Mouse (Mus musculus) hindbrain, embryonic 10.5 days (tissue): Measurements from ENCODE around the gene Pde3b. TPM values are rescaled to one million over a fixed set of nuclear protein-coding genes. Genes with fewer than 3 reads are reported as not detected.
"Not testable (repeated sequence)": the region's sequence is repeated elsewhere in the genome, so short reads cannot be mapped to it uniquely, and the experiment has no call there.

Experiments used
- DNase-seq: peaks from one replicate; pipeline ENCODE4 v3.0.0-alpha.2; 2017; ENCODE audit warnings: low spot score
- H3K27ac ChIP-seq: fragments of 300-500 bp; sonication (generic); 2 replicates; pipeline ENCODE4 v1.5.1; 2016; ENCODE audit warnings: mild to moderate bottlenecking, moderate library complexity
- H3K27me3 ChIP-seq: fragments of 300-500 bp; sonication (generic); 2 replicates; pipeline ENCODE4 v1.6.1; 2016; ENCODE audit warnings: mild to moderate bottlenecking; ENCODE audit not compliant: poor library complexity, insufficient read depth, severe bottlenecking
- H3K36me3 ChIP-seq: fragments of 300-500 bp; sonication (generic); 2 replicates; pipeline ENCODE4 v1.6.1; 2016; ENCODE audit warnings: mild to moderate bottlenecking, moderate library complexity
- H3K4me1 ChIP-seq: fragments of 300-500 bp; sonication (generic); replicated peaks from 2 replicates; pipeline ENCODE4 v1.6.1; 2016; ENCODE audit warnings: mild to moderate bottlenecking
- H3K4me3 ChIP-seq: fragments of 300-500 bp; sonication (generic); 2 replicates; pipeline ENCODE4 v1.5.1; 2016; ENCODE audit warnings: mild to moderate bottlenecking, moderate library complexity
- H3K9me3 ChIP-seq: fragments of 300-500 bp; sonication (generic); 2 replicates; pipeline ENCODE4 v1.6.1; 2016; ENCODE audit warnings: mild to moderate bottlenecking, moderate library complexity
- WGBS: fragments of 180-500 bp; shearing (Covaris S2); methylation state at CpG from one replicate; pipeline ENCODE4 v1.1.7; 2016; 5-methylcytosine and 5-hydroxymethylcytosine counted together
- polyA plus RNA-seq: library from polyadenylated mRNA; unstranded; fragments of >200 nt; fragmentation: Nextera tagmentation; extraction: Ambion mirVana; gene quantifications from 2 replicates; pipeline ENCODE4 v1.2.1, GENCODE M21; 2016

Gene Pde3b
- polyA plus RNA-seq, result 7.4 and 7.7 TPM in 2 replicates

GRCm38 (mm10) chr7:114414421-114415335, at the start of gene Pde3b:
TSS of gene Pde3b (plus strand) at chr7:114415281.
- Histone ChIP-seq H3K27me3 (0 out of 2 replicates have a peak, but pooled peaks cover 5% of the 10 kb centered on the region), H3K9me3 (peaks cover 4% of the 10 kb centered on the region; the same call in 1 of the 2 replicates), H3K4me1 (peaks cover 34% of the 10 kb centered on the region), H3K36me3 (no peaks in the 10 kb centered on the region), H3K4me3 (peak within 1 kb of the TSS; percentile 94), H3K27ac (peak within 1 kb of the TSS; percentile 98)
- DNase-seq, result peak; percentile 67
- WGBS, result under 1% methylated on average over 70 of the region's 70 CpGs

GRCm38 (mm10) chr7:114402130-114402529, 13.0 kb upstream of the Pde3b start:
- no peak for DNase-seq
- no peak overlapping the region for H3K27ac ChIP-seq
- H3K36me3 ChIP-seq, result peaks cover 3% of the 10 kb centered on the region
- no peak overlapping the region for H3K4me3 ChIP-seq
- no peaks in the 10 kb centered on the region for H3K27me3 ChIP-seq
- WGBS, result 90% methylated on average over 3 of the region's 3 CpGs
- H3K9me3 ChIP-seq, result no peaks in the 10 kb centered on the region
- H3K4me1 ChIP-seq, result no peaks in the 10 kb centered on the region

GRCm38 (mm10) chr7:114415336-114416020, 397 bp downstream of the Pde3b start:
- peak; percentile 68 for DNase-seq
- H3K4me1 ChIP-seq, result peaks cover 34% of the 10 kb centered on the region
- no peaks in the 10 kb centered on the region for H3K36me3 ChIP-seq
- 0 out of 2 replicates have a peak, but pooled peaks cover 5% of the 10 kb centered on the region for H3K27me3 ChIP-seq
- H3K4me3 ChIP-seq, result peak overlapping the region; percentile 94
- WGBS, result under 1% methylated on average over 103 of the region's 103 CpGs
- peak overlapping the region; percentile 98 for H3K27ac ChIP-seq
- peaks cover 4% of the 10 kb centered on the region; the same call in 1 of the 2 replicates for H3K9me3 ChIP-seq

- peak; percentile 65 for DNase-seq
- 0 out of 2 replicates have a peak, but pooled peaks cover 5% of the 10 kb centered on the region for H3K27me3 ChIP-seq
- H3K4me3 ChIP-seq, result peak overlapping the region; percentile 94
- H3K4me1 ChIP-seq, result peaks cover 34% of the 10 kb centered on the region
- H3K36me3 ChIP-seq, result no peaks in the 10 kb centered on the region
- peak overlapping the region; percentile 98 for H3K27ac ChIP-seq
- under 1% methylated on average over 66 of the region's 66 CpGs for WGBS
- H3K9me3 ChIP-seq, result peaks cover 4% of the 10 kb centered on the region; the same call in 1 of the 2 replicates
Observed at GRCm38 (mm10) chr7:114416021-114416845, 1.2 kb downstream of the Pde3b start.

GRCm38 (mm10) chr7:114419331-114419730, 4.2 kb downstream of the Pde3b start:
- DNase-seq, H3K27ac ChIP-seq, H3K36me3 ChIP-seq, H3K9me3 ChIP-seq, H3K27me3 ChIP-seq, H3K4me3 ChIP-seq: not testable (repeated sequence)
- WGBS, result 67% methylated on average over 3 of the region's 3 CpGs
- peaks cover 30% of the 10 kb centered on the region for H3K4me1 ChIP-seq

- no peaks in the 10 kb centered on the region for H3K36me3 ChIP-seq
- no peaks in the 10 kb centered on the region for H3K27me3 ChIP-seq
- H3K4me1 ChIP-seq, result peaks cover 24% of the 10 kb centered on the region
- no peak overlapping the region for H3K4me3 ChIP-seq
- no peak for DNase-seq
- 62% methylated on average over 4 of the region's 4 CpGs for WGBS
- no peaks in the 10 kb centered on the region for H3K9me3 ChIP-seq
- H3K27ac ChIP-seq, result no peak overlapping the region
Observed at GRCm38 (mm10) chr7:114420918-114421317, 5.8 kb downstream of the Pde3b start.

- no peak for DNase-seq
- 87% methylated on average over 3 of the region's 3 CpGs for WGBS
- Histone ChIP-seq H3K4me3 (no peak overlapping the region), H3K36me3 (no peaks in the 10 kb centered on the region), H3K27me3 (no peaks in the 10 kb centered on the region), H3K9me3 (no peaks in the 10 kb centered on the region), H3K4me1 (peaks cover 15% of the 10 kb centered on the region), H3K27ac (no peak overlapping the region)
Observed at GRCm38 (mm10) chr7:114422224-114422623, 7.1 kb downstream of the Pde3b start.

- DNase-seq, result no peak
- Histone ChIP-seq H3K4me1 (0 out of 2 replicates have a peak, but pooled peaks cover 2% of the 10 kb centered on the region), H3K9me3 (0 out of 2 replicates have a peak, but pooled peaks cover 6% of the 10 kb centered on the region), H3K36me3 (0 out of 2 replicates have a peak, but pooled peaks cover 6% of the 10 kb centered on the region), H3K4me3 (no peak overlapping the region), H3K27me3 (no peaks in the 10 kb centered on the region), H3K27ac (no peak overlapping the region)
- 88% methylated on average over 5 of the region's 5 CpGs for WGBS
Observed at GRCm38 (mm10) chr7:114429768-114430167, 14.7 kb downstream of the Pde3b start.

- Histone ChIP-seq H3K27me3 (no peaks in the 10 kb centered on the region), H3K27ac (no peak overlapping the region), H3K4me3 (no peak overlapping the region), H3K9me3 (0 out of 2 replicates have a peak, but pooled peaks cover 6% of the 10 kb centered on the region), H3K36me3 (0 out of 2 replicates have a peak, but pooled peaks cover 6% of the 10 kb centered on the region), H3K4me1 (0 out of 2 replicates have a peak, but pooled peaks cover 2% of the 10 kb centered on the region)
- 38% methylated on average over 4 of the region's 4 CpGs for WGBS
- no peak for DNase-seq
Observed at GRCm38 (mm10) chr7:114431966-114432365, 16.9 kb downstream of the Pde3b start.

GRCm38 (mm10) chr7:114439726-114440125, 24.6 kb downstream of the Pde3b start:
- no peak overlapping the region for H3K4me3 ChIP-seq
- no peaks in the 10 kb centered on the region for H3K36me3 ChIP-seq
- no peaks in the 10 kb centered on the region for H3K4me1 ChIP-seq
- no peak overlapping the region for H3K27ac ChIP-seq
- no peak for DNase-seq
- no peaks in the 10 kb centered on the region for H3K27me3 ChIP-seq
- WGBS, result 94% methylated on average over 1 of the region's 1 CpGs
- no peaks in the 10 kb centered on the region for H3K9me3 ChIP-seq

- Histone ChIP-seq H3K4me1 (no peaks in the 10 kb centered on the region), H3K27me3 (no peaks in the 10 kb centered on the region), H3K4me3 (no peak overlapping the region), H3K36me3 (no peaks in the 10 kb centered on the region), H3K27ac (no peak overlapping the region), H3K9me3 (no peaks in the 10 kb centered on the region)
- DNase-seq, result no peak
- 91% methylated on average over 1 of the region's 1 CpGs for WGBS
Observed at GRCm38 (mm10) chr7:114440494-114440893, 25.4 kb downstream of the Pde3b start.

GRCm38 (mm10) chr7:114452876-114453275, 37.8 kb downstream of the Pde3b start:
- 57% methylated on average over 3 of the region's 3 CpGs for WGBS
- H3K9me3 ChIP-seq, result no peaks in the 10 kb centered on the region
- no peaks in the 10 kb centered on the region for H3K4me1 ChIP-seq
- H3K36me3 ChIP-seq, result no peaks in the 10 kb centered on the region
- no peaks in the 10 kb centered on the region for H3K27me3 ChIP-seq
- no peak overlapping the region for H3K4me3 ChIP-seq
- no peak for DNase-seq
- no peak overlapping the region for H3K27ac ChIP-seq
